Mouse (Mus musculus) left cerebral cortex, adult 8-10 months (tissue): ENCODE measurements around the gene Lrrc40. TPM values are rescaled to one million over a fixed set of nuclear protein-coding genes. Genes with fewer than 3 reads are reported as not detected.
A peak's percentile ranks its signal among the peaks of the same experiment; 100 is the strongest.
"Not testable (repeated sequence)": the region's sequence is repeated elsewhere in the genome, so short reads cannot be mapped to it uniquely, and the experiment has no call there.

Experiments
- DNase-seq, 2 experiments: peaks; one replicate each; pipeline ENCODE4 v3.0.0; 2022; ENCODE audit warnings: low spot score in 2 of 2
- total RNA-seq, 4 experiments: library from RNA; stranded (reverse); gene quantifications; 2 replicates each; pipeline ENCODE4 v1.2.4; 2022

The Lrrc40 gene
- total RNA-seq, 4 experiments from 2014 or later, result 25.1 to 35.1 (median 30.8) TPM

DNA sequence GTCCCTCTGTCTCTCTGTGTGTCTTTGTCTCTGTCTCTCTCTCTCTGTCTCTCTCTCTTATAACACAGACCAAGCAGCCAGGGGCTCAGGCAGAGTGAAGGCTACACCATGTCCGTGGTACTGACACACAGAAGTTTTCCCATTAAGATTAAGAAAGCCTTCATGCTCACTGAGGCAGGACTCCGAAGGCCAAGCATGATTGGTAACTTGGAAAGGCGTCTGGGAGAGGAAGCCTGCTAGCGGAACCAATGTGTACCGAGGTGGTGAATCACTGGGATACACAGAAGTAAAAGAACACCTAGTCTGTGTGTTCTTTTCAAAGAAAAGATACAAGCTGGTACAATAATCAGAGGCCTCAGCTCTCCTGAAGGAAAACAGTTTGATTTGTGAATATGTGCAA lies 41.4 kb downstream of the Lrrc40 start:
- no peak for DNase-seq

GRCm38 (mm10) chr3:158091601-158092000 lies 55.1 kb downstream of the Lrrc40 start:
- peak in 1 of 2 experiments; percentile 23 for DNase-seq

DNA sequence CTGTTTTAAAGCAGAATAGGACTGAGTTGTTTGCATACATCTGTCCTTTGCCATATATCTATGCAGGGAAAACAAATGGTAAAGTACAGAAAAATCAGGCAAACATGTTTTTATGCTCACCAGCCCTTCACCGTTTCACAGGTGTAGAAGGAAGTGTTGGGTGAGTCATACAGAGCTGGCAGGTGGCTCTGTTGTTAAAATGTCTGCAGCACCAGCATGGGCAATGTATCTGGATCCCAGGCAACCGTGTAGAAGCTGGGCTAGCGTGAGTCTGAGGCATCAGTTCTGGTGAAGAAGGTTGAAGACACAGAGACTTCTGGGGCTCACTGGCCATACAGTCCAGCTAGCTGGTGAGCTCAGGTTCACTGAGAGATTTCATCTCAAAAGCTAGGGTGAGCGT lies 57.5 kb downstream of the Lrrc40 start:
- peak in 1 of 2 experiments; percentile 33 for DNase-seq

DNA sequence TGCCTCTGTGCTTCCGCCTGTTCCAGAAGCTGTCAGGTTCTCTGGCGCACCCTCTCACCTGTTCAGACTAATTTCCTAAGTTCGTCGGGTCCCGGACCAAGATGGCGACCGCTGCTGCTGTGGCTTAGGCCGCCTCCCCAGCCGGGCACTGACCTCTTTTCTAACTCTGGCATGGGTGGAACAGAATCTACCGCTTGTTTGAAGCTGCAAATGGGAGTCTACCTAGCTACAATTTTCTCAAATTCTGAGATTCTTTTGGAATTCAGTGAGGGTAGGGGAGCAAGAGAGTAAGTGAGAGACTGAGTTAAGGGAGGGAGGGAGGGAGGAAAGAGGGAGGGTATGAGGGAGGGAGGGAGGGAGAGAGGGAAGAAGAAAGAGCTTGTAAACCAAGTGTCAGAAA lies 65.6 kb downstream of the Lrrc40 start:
- not testable (repeated sequence) for DNase-seq

GRCm38 (mm10) chr3:158102530-158102929 lies 66.1 kb downstream of the Lrrc40 start:
- DNase-seq, result not testable (repeated sequence)

DNA sequence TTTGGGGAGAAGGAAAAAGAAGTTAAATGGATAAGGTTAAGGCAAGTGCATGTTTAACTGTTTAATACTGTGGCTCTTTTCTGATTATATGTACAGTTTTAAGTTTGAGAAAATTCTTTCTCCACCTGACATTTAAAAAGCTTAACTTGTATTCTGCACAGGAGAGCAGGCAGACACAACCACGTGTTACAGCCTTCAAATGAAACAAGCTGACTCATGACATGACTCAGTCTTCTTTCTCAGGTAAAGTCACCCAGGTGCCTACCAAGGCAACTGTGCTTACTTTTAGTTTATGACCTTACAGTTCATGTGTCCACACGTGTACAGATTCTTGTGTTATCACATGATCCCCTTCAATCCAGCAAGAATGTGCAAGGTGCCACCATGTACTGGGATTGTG lies 67.0 kb downstream of the Lrrc40 start:
- no peak for DNase-seq

DNA sequence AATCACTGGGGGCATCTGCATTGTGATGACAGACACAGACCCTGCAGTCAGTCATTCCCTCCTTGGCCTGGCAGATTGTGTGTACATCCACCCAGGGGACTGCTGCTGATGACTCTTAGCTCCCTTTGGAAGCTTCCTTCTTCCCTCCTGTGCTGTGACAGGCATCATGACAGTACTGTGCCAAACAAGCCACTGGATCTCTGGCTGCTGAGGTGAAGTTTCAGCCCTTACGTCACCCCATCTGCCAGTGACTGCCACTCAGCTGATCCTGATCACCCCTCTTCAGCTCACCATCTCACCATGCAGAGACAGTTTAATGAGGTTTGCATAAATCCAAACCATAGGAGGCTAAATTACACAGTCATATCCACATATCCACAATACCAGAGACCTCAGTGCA lies 68.8 kb downstream of the Lrrc40 start:
- DNase-seq, result no peak

Other genes with a start within 250 kb of the Lrrc40 start
- 1 to 10 TPM; 3.5 to 6.3 (median 4.9) TPM for gene Cth, start 111.6 kb upstream of the Lrrc40 start, total RNA-seq
- 10 to 100 TPM; 79.1 to 86.6 (median 84.7) TPM for gene Ankrd13c, start 89.4 kb upstream of the Lrrc40 start, total RNA-seq
- gene Srsf11, start within 50 bp of the Lrrc40 start, total RNA-seq, result 100 to 1,000 TPM; 132 to 164 (median 147) TPM